Mouse (Mus musculus): Measurements from ENCODE around the gene Purb. TPM values are rescaled to one million over a fixed set of nuclear protein-coding genes. Genes with fewer than 3 reads are reported as not detected.
A peak's percentile ranks its signal among the peaks of the same experiment; 100 is the strongest.
"Not testable (repeated sequence)": the region's sequence is repeated elsewhere in the genome, so short reads cannot be mapped to it uniquely, and the experiment has no call there.

Purb gene
- polyA plus RNA-seq, 1 experiment from 2014 or later = 28.7 TPM

DNA sequence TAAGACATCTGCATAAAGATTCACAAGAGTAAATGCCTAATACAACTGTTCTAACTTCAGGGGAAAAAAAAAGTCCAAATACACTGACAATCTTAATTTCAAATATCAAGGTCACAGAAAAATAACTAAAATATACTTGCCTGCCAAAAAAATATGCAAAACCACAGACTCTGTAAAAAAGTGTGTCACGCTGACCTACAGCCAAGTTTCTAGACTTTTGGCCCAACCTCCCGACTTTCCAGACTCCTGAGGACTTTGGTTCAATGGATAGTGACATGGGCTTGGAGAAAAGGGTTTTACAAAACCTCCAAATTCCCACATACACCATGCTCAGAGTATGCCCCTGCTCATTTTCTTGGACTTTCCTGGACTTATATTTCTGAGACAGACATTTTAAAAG, 7.2 kb downstream of the Purb start:
- H3K27ac ChIP-seq = no peak overlapping the region
- no peak for ATAC-seq (ENCODE audit: insufficient read depth, low FRiP score, low read depth)
- no peaks in the 10 kb centered on the region for H3K9me3 ChIP-seq
- H3K4me3 ChIP-seq (replicated peaks) = no peak overlapping the region
- peaks cover 16% of the 10 kb centered on the region for H3K36me3 ChIP-seq
- H3K9ac ChIP-seq = no peak overlapping the region
- WGBS = 69% methylated on average over 2 of the region's 2 CpGs
- H3K4me1 ChIP-seq = peaks cover 12% of the 10 kb centered on the region; the same call in 1 of the 2 replicates
- H3K4me2 ChIP-seq = no peak overlapping the region
- H3K27me3 ChIP-seq (replicated peaks) = no peaks in the 10 kb centered on the region

DNA sequence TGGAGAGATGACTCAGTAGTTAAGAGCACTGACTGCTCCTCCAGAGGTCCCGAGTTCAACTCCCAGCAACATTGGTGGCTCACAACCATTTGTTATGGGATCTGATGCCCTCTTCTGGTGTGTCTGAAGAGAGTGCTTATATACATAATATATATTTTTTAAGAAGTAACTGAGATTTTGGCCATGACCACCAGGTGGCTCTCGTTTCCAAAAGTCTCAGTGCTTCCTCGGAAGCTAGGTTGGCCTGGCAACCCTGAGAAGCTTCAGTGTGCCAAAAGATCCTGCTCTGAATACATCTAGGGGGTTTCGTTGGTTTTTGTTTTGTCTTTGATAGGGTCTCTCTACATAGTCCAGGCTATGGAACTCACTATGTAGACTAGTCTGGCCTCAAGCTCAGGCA, 10.6 kb downstream of the Purb start:
- no peak overlapping the region for H3K27ac ChIP-seq
- no peaks in the 10 kb centered on the region for H3K27me3 ChIP-seq (replicated peaks)
- peaks cover 16% of the 10 kb centered on the region for H3K36me3 ChIP-seq
- no peaks in the 10 kb centered on the region for H3K4me1 ChIP-seq
- no peak overlapping the region for H3K9ac ChIP-seq
- 27% methylated on average over 4 of the region's 4 CpGs for WGBS
- no peak overlapping the region for H3K4me3 ChIP-seq (replicated peaks)
- H3K9me3 ChIP-seq = no peaks in the 10 kb centered on the region
- ATAC-seq (ENCODE audit: insufficient read depth, low FRiP score, low read depth) = no peak
- H3K4me2 ChIP-seq = no peak overlapping the region

- ATAC-seq (ENCODE audit: insufficient read depth, low FRiP score, low read depth) = no peak
- H3K4me2 ChIP-seq = no peak overlapping the region
- no peaks in the 10 kb centered on the region for H3K27me3 ChIP-seq (replicated peaks)
- H3K27ac ChIP-seq = no peak overlapping the region
- no peaks in the 10 kb centered on the region for H3K9me3 ChIP-seq
- no peak overlapping the region for H3K9ac ChIP-seq
- no peaks in the 10 kb centered on the region for H3K4me1 ChIP-seq
- peaks cover 16% of the 10 kb centered on the region for H3K36me3 ChIP-seq
- H3K4me3 ChIP-seq (replicated peaks) = no peak overlapping the region
- 86% methylated on average over 6 of the region's 6 CpGs for WGBS
Measured at GRCm38 (mm10) chr11:6463159-6463837, 12.4 kb downstream of the Purb start.

GRCm38 (mm10) chr11:6456083-6456482, 19.6 kb downstream of the Purb start:
- ATAC-seq (ENCODE audit: insufficient read depth, low FRiP score, low read depth) = no peak
- WGBS = 76% methylated on average over 6 of the region's 6 CpGs
- Histone ChIP-seq H3K27me3 (replicated peaks) (no peaks in the 10 kb centered on the region), H3K9ac (no peak overlapping the region), H3K4me2 (no peak overlapping the region), H3K4me3 (replicated peaks) (no peak overlapping the region), H3K36me3 (no peaks in the 10 kb centered on the region), H3K27ac (no peak overlapping the region), H3K4me1 (no peaks in the 10 kb centered on the region), H3K9me3 (no peaks in the 10 kb centered on the region)

DNA sequence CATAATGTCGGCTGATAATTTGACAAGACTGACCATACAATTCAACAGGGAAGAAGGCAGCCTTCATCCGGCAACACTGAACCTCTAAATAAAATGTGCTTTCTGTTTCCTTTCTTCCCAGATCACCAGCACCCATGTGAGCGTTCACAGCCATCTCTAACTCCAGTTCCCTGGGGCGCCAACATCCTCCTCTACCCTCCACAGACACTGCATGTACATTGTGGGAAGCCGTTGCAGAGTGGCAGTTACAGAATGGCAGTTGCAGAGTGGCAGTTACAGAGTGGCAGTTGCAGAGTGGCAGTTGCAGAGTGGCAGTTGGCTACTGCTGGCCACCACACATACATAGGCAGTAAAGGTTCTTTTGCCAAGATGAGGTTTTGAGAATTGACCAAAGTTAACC, 27.6 kb downstream of the Purb start:
- H3K27me3 ChIP-seq (replicated peaks); H3K4me2 ChIP-seq; H3K4me3 ChIP-seq (replicated peaks); H3K27ac ChIP-seq; H3K9ac ChIP-seq; ATAC-seq (ENCODE audit: insufficient read depth, low FRiP score, low read depth); H3K9me3 ChIP-seq; H3K36me3 ChIP-seq; H3K4me1 ChIP-seq: not testable (repeated sequence)
- 93% methylated on average over 5 of the region's 5 CpGs for WGBS

GRCm38 (mm10) chr11:6447493-6447892, 28.2 kb downstream of the Purb start:
- no peaks in the 10 kb centered on the region for H3K36me3 ChIP-seq
- H3K9ac ChIP-seq = no peak overlapping the region
- WGBS = 72% methylated on average over 4 of the region's 4 CpGs
- no peak for ATAC-seq (ENCODE audit: insufficient read depth, low FRiP score, low read depth)
- H3K4me1 ChIP-seq = 0 out of 2 replicates have a peak, but pooled peaks cover 4% of the 10 kb centered on the region
- no peaks in the 10 kb centered on the region for H3K27me3 ChIP-seq (replicated peaks)
- no peak overlapping the region for H3K4me2 ChIP-seq
- H3K27ac ChIP-seq = no peak overlapping the region
- H3K4me3 ChIP-seq (replicated peaks) = no peak overlapping the region
- H3K9me3 ChIP-seq = no peaks in the 10 kb centered on the region

DNA sequence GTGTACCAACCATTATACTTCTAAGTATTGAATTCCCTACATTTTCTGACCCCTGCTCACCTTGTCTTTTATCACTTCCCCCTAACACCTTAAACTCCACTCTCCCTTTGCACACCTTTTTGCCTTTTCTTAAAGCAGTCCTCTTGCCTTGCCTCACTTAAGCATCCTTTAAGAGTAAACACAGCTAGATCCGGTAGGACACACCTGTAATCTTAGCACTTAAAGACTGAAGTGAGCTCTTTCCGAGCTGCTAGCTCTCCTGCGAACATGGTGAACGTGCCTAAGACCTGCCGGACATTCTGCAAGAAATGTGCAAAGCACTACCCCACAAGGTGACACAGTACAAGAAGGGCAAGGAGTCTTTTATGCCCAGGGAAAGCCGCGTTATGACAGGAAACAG, 29.8 kb downstream of the Purb start:
- Histone ChIP-seq H3K4me1 (0 out of 2 replicates have a peak, but pooled peaks cover 4% of the 10 kb centered on the region), H3K9ac (no peak overlapping the region), H3K9me3 (no peaks in the 10 kb centered on the region), H3K36me3 (no peaks in the 10 kb centered on the region), H3K4me2 (no peak overlapping the region), H3K27me3 (replicated peaks) (no peaks in the 10 kb centered on the region), H3K4me3 (replicated peaks) (no peak overlapping the region), H3K27ac (no peak overlapping the region)
- 83% methylated on average over 7 of the region's 7 CpGs for WGBS
- ATAC-seq (ENCODE audit: insufficient read depth, low FRiP score, low read depth) = no peak

DNA sequence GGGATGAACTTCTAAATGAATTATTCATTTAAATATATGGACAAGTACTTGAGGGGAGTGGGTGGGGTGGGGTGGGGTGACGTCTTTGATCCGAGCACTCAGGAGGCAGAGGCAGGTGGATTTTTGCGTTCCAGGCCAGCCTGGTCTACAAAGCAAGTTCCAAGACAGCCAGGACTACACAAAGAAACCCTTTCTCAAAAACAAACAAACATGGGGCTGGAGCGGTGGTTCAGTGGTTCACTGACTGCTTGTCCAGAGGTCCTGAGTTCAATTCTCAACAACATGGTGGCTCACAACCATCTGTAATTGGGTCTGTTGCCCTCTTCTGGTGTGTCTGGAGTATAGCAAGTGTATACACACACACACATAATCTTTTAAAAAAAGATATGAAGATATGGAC, 30.3 kb downstream of the Purb start:
- no peaks in the 10 kb centered on the region for H3K27me3 ChIP-seq (replicated peaks)
- H3K9ac ChIP-seq = no peak overlapping the region
- H3K36me3 ChIP-seq = no peaks in the 10 kb centered on the region
- no peak overlapping the region for H3K27ac ChIP-seq
- H3K4me1 ChIP-seq = 0 out of 2 replicates have a peak, but pooled peaks cover 4% of the 10 kb centered on the region
- H3K4me2 ChIP-seq = peak overlapping the region; percentile 49; the same call in 1 of the 2 replicates
- H3K4me3 ChIP-seq (replicated peaks) = no peak overlapping the region
- WGBS = 77% methylated on average over 4 of the region's 4 CpGs
- no peak for ATAC-seq (ENCODE audit: insufficient read depth, low FRiP score, low read depth)
- H3K9me3 ChIP-seq = no peaks in the 10 kb centered on the region

GRCm38 (mm10) chr11:6444077-6444853, 31.5 kb downstream of the Purb start, which contains the start of gene H2afv:
Gene H2afv, minus strand, starts transcription at chr11:6444443.
- Histone ChIP-seq H3K4me1 (0 out of 2 replicates have a peak, but pooled peaks cover 4% of the 10 kb centered on the region), H3K27ac (peak within 1 kb of the TSS; percentile 87), H3K36me3 (no peaks in the 10 kb centered on the region), H3K4me3 (replicated peaks) (peak within 1 kb of the TSS; percentile 64), H3K9ac (peak within 1 kb of the TSS; percentile 37; the same call in 1 of the 2 replicates), H3K4me2 (peak within 1 kb of the TSS; percentile 62), H3K27me3 (replicated peaks) (no peaks in the 10 kb centered on the region), H3K9me3 (no peaks in the 10 kb centered on the region)
- peak; percentile 99 for ATAC-seq (ENCODE audit: insufficient read depth, low FRiP score, low read depth)
- under 1% methylated on average over 80 of the region's 80 CpGs for WGBS

- H3K4me1 ChIP-seq = 0 out of 2 replicates have a peak, but pooled peaks cover 4% of the 10 kb centered on the region
- ATAC-seq (ENCODE audit: insufficient read depth, low FRiP score, low read depth) = no peak
- H3K9me3 ChIP-seq = no peaks in the 10 kb centered on the region
- H3K36me3 ChIP-seq = no peaks in the 10 kb centered on the region
- peak overlapping the region; percentile 64 for H3K4me3 ChIP-seq (replicated peaks)
- WGBS = 1% methylated on average over 10 of the region's 10 CpGs
- peak overlapping the region; percentile 37; the same call in 1 of the 2 replicates for H3K9ac ChIP-seq
- H3K4me2 ChIP-seq = peak overlapping the region; percentile 62
- peak overlapping the region; percentile 87 for H3K27ac ChIP-seq
- H3K27me3 ChIP-seq (replicated peaks) = no peaks in the 10 kb centered on the region
Measured at GRCm38 (mm10) chr11:6443727-6444076, 32.0 kb downstream of the Purb start.

- Histone ChIP-seq H3K9me3 (no peaks in the 10 kb centered on the region), H3K4me3 (replicated peaks) (peak overlapping the region; percentile 64), H3K4me1 (0 out of 2 replicates have a peak, but pooled peaks cover 4% of the 10 kb centered on the region), H3K27ac (peak overlapping the region; percentile 87; the same call in 1 of the 2 replicates), H3K27me3 (replicated peaks) (no peaks in the 10 kb centered on the region), H3K36me3 (no peaks in the 10 kb centered on the region), H3K4me2 (peak overlapping the region; percentile 62), H3K9ac (peak overlapping the region; percentile 37; the same call in 1 of the 2 replicates)
- 36% methylated on average over 4 of the region's 4 CpGs for WGBS
- ATAC-seq (ENCODE audit: insufficient read depth, low FRiP score, low read depth) = no peak
Measured at GRCm38 (mm10) chr11:6443102-6443501, 32.6 kb downstream of the Purb start.

GRCm38 (mm10) chr11:6442566-6442965, 33.2 kb downstream of the Purb start:
- no peak overlapping the region for H3K4me3 ChIP-seq (replicated peaks)
- H3K9ac ChIP-seq = no peak overlapping the region
- H3K4me2 ChIP-seq = peak overlapping the region; percentile 62; the same call in 1 of the 2 replicates
- no peaks in the 10 kb centered on the region for H3K36me3 ChIP-seq
- no peaks in the 10 kb centered on the region for H3K27me3 ChIP-seq (replicated peaks)
- no peak for ATAC-seq (ENCODE audit: insufficient read depth, low FRiP score, low read depth)
- H3K27ac ChIP-seq = no peak overlapping the region
- H3K9me3 ChIP-seq = no peaks in the 10 kb centered on the region
- H3K4me1 ChIP-seq = 0 out of 2 replicates have a peak, but pooled peaks cover 4% of the 10 kb centered on the region
- WGBS = 95% methylated on average over 4 of the region's 4 CpGs
